Mouse (Mus musculus) liver, postnatal 0 days (tissue): Measurements from ENCODE around the gene Jade1.

Source experiments
- CTCF ChIP-seq: sonication (generic); IDR thresholded peaks from 2 replicates; pipeline ENCODE4 v1.5.1; 2016; ENCODE audit warnings: antibody characterized with exemption, low read depth
- EP300 ChIP-seq: IDR thresholded peaks from 2 replicates; pipeline ENCODE4 v1.6.1; 2016; ENCODE audit warnings: antibody characterized with exemption, low read depth, mild to moderate bottlenecking

- no peak for TF ChIP-seq CTCF
- no peak for TF ChIP-seq EP300
These were observed 18.7 kb downstream of the Jade1 start for GRCm38 (mm10) chr3:41574208-41574607.
